Mouse (Mus musculus) G1E-ER4 (cell line): ENCODE results near the gene Gatad2b. TPM values are rescaled to one million over a fixed set of nuclear protein-coding genes. Genes with fewer than 3 reads are reported as not detected.

Experiments
- GATA1 ChIP-seq: IDR thresholded peaks from one replicate; pipeline ENCODE4 v1.8.0; 2012; ENCODE audit warnings: low read length, inconsistent platforms
- polyA plus RNA-seq: library from polyadenylated mRNA; stranded (reverse); fragments of >175 nt; gene quantifications from 2 replicates; pipeline ENCODE4 v1.2.3, GENCODE M21; 2012

The Gatad2b gene
- polyA plus RNA-seq, 1 experiment: 3.0 TPM

GRCm38 (mm10) chr3:90388726-90389510, 95.9 kb downstream of the Gatad2b start:
- TF ChIP-seq GATA1: no peak

GRCm38 (mm10) chr3:90389511-90390490, 96.8 kb downstream of the Gatad2b start, which contains the start of gene Slc27a3:
Slc27a3 (minus strand) TSS chr3:90389938.
- TF ChIP-seq GATA1: no peak

GRCm38 (mm10) chr3:90391004-90391403, 98.0 kb downstream of the Gatad2b start:
- TF ChIP-seq GATA1: no peak

- no peak for TF ChIP-seq GATA1
These were observed 99.0 kb downstream of the Gatad2b start for GRCm38 (mm10) chr3:90391941-90392340.

GRCm38 (mm10) chr3:90392661-90393060, 99.7 kb downstream of the Gatad2b start:
- no peak for TF ChIP-seq GATA1

GRCm38 (mm10) chr3:90395629-90396028, 102.7 kb downstream of the Gatad2b start:
- no peak for TF ChIP-seq GATA1

GRCm38 (mm10) chr3:90400993-90401392, 108.0 kb downstream of the Gatad2b start:
- TF ChIP-seq GATA1: no peak

GRCm38 (mm10) chr3:90404121-90404520, 111.1 kb downstream of the Gatad2b start:
- TF ChIP-seq GATA1: no peak

- TF ChIP-seq GATA1: no peak
These were observed 111.6 kb downstream of the Gatad2b start for GRCm38 (mm10) chr3:90404609-90405008.

- no peak for TF ChIP-seq GATA1
These were observed 113.4 kb downstream of the Gatad2b start for GRCm38 (mm10) chr3:90406414-90406813.

GRCm38 (mm10) chr3:90408721-90409120, 115.7 kb downstream of the Gatad2b start:
- TF ChIP-seq GATA1: no peak

GRCm38 (mm10) chr3:90412312-90413010, 119.5 kb downstream of the Gatad2b start:
- TF ChIP-seq GATA1: no peak

- TF ChIP-seq GATA1: no peak
These were observed 120.0 kb downstream of the Gatad2b start for GRCm38 (mm10) chr3:90413011-90413396.

Other genes starting within 250 kb of the Gatad2b start
- gene 4933434E20Rik, start 241.5 kb upstream of the Gatad2b start, polyA plus RNA-seq: 19.8 and 35.4 TPM in 2 replicates
- gene Ubap2l, start 240.6 kb upstream of the Gatad2b start, polyA plus RNA-seq: 158 and 183 TPM in 2 replicates
- gene Tpm3, start 220.5 kb upstream of the Gatad2b start, polyA plus RNA-seq: 194 and 266 TPM in 2 replicates
- gene Nup210l, start 189.0 kb upstream of the Gatad2b start, polyA plus RNA-seq: not detected in 2 replicates
- 121 and 183 TPM in 2 replicates for gene Rps27, start 79.5 kb upstream of the Gatad2b start, polyA plus RNA-seq
- gene Rab13, start 79.5 kb upstream of the Gatad2b start, polyA plus RNA-seq: 2.3 and 2.4 TPM in 2 replicates
- 86.1 and 122 TPM in 2 replicates for gene Jtb, start 61.6 kb upstream of the Gatad2b start, polyA plus RNA-seq
- not detected in 2 replicates for gene Creb3l4, start 49.7 kb upstream of the Gatad2b start, polyA plus RNA-seq
- gene Slc39a1, start 45.0 kb upstream of the Gatad2b start, polyA plus RNA-seq: 14.3 and 15.6 TPM in 2 replicates
- 40.3 and 49.3 TPM in 2 replicates for gene Crtc2, start 39.0 kb upstream of the Gatad2b start, polyA plus RNA-seq
- gene Dennd4b, start 28.0 kb upstream of the Gatad2b start, polyA plus RNA-seq: 66.1 and 104 TPM in 2 replicates
- 2.0 and 3.4 TPM in 2 replicates for gene Slc27a3, start 96.8 kb downstream of the Gatad2b start, polyA plus RNA-seq
- 36.0 and 41.9 TPM in 2 replicates for gene Ints3, start 140.4 kb downstream of the Gatad2b start, polyA plus RNA-seq
- gene Npr1, start 172.7 kb downstream of the Gatad2b start, polyA plus RNA-seq: 0.15 and 0.50 TPM in 2 replicates
- 20.2 and 32.3 TPM in 2 replicates for gene Ilf2, start 182.9 kb downstream of the Gatad2b start, polyA plus RNA-seq
- 3.2 and 3.8 TPM in 2 replicates for gene Snapin, start 197.9 kb downstream of the Gatad2b start, polyA plus RNA-seq
- 97.1 and 144 TPM in 2 replicates for gene Chtop, start 216.3 kb downstream of the Gatad2b start, polyA plus RNA-seq
- 1.1 and 3.2 TPM in 2 replicates for gene S100a1, start 221.2 kb downstream of the Gatad2b start, polyA plus RNA-seq
- 3.5 and 3.8 TPM in 2 replicates for gene S100a13, start 221.3 kb downstream of the Gatad2b start, polyA plus RNA-seq
- gene S100a14, start 233.7 kb downstream of the Gatad2b start, polyA plus RNA-seq: not detected in 2 replicates
- gene S100a16, start 244.1 kb downstream of the Gatad2b start, polyA plus RNA-seq: not detected in 2 replicates